Comparison of ENCODE assay signal across 39 mouse cellular contexts in genomic region chr5:106622193-106622592, GRCm38 (mm10). TPM values are rescaled to one million over a fixed set of nuclear protein-coding genes. Genes with fewer than 3 reads are reported as not detected.
"Had no signal": no experiment of that assay in that cellular context is flagged by ENCODE, and none has a peak within 500 bp of the region (broad histone marks: within the 10 kb centered on the region; RNA-seq: fewer than 3 reads in every experiment).

No protein-coding gene starts in this region.

- H3K27me3 ChIP-seq: embryonic facial prominence, embryonic 12.5 days; embryonic facial prominence, embryonic 13.5 days; embryonic facial prominence, embryonic 15.5 days; forebrain, embryonic 12.5 days; forebrain, embryonic 13.5 days; forebrain, embryonic 15.5 days had no signal

- DNase-seq: cerebellum, adult 2 months; cerebellum, adult 8-10 months; cerebellum, adult 9-10 months; cerebellum, adult 9-11 months; cerebellum, postnatal 10 days; cerebellum, postnatal 14 days; cerebellum, postnatal 25 days; cerebellum, postnatal 36 days; embryo, embryonic 11 days; forebrain, postnatal 0 days; gastrocnemius, adult 2 months; gastrocnemius, postnatal 10 days; gastrocnemius, postnatal 14 days; gastrocnemius, postnatal 25 days; gastrocnemius, postnatal 36 days; heart, adult 18-20 months; heart, adult 2 months had no signal

- ATAC-seq: forebrain, embryonic 13.5 days; forebrain, embryonic 14.5 days; forebrain, embryonic 15.5 days; forebrain, embryonic 16.5 days; forebrain, postnatal 0 days had no signal

- H3K4me1 ChIP-seq: embryonic facial prominence, embryonic 10.5 days; embryonic facial prominence, embryonic 12.5 days; embryonic facial prominence, embryonic 13.5 days; embryonic facial prominence, embryonic 15.5 days; forebrain, embryonic 10.5 days; forebrain, embryonic 12.5 days; forebrain, embryonic 13.5 days; forebrain, embryonic 15.5 days had no signal

- H3K9ac ChIP-seq: embryonic facial prominence, embryonic 12.5 days; embryonic facial prominence, embryonic 13.5 days; embryonic facial prominence, embryonic 15.5 days; forebrain, embryonic 12.5 days; forebrain, embryonic 13.5 days; forebrain, embryonic 15.5 days; forebrain, postnatal 0 days had no signal

- H3K27ac ChIP-seq: embryonic facial prominence, embryonic 10.5 days; embryonic facial prominence, embryonic 12.5 days; embryonic facial prominence, embryonic 13.5 days; embryonic facial prominence, embryonic 15.5 days; forebrain, embryonic 10.5 days; forebrain, embryonic 12.5 days; forebrain, embryonic 13.5 days; forebrain, embryonic 15.5 days; gastrocnemius, adult 2 months; heart, adult 2 months had no signal

- H3K4me3 ChIP-seq: embryonic facial prominence, embryonic 10.5 days; embryonic facial prominence, embryonic 12.5 days; embryonic facial prominence, embryonic 13.5 days; embryonic facial prominence, embryonic 15.5 days; erythroblast, embryonic 14.5 days; forebrain, embryonic 10.5 days; forebrain, embryonic 12.5 days; forebrain, embryonic 13.5 days; forebrain, embryonic 15.5 days; gastrocnemius, adult 2 months; heart, adult 2 months had no signal

- H3K9me3 ChIP-seq: embryonic facial prominence, embryonic 10.5 days; embryonic facial prominence, embryonic 12.5 days; embryonic facial prominence, embryonic 13.5 days; embryonic facial prominence, embryonic 15.5 days; forebrain, embryonic 10.5 days; forebrain, embryonic 12.5 days; forebrain, embryonic 13.5 days; forebrain, embryonic 15.5 days had no signal

- H3K4me2 ChIP-seq: embryonic facial prominence, embryonic 12.5 days; embryonic facial prominence, embryonic 13.5 days; embryonic facial prominence, embryonic 15.5 days; forebrain, embryonic 12.5 days; forebrain, embryonic 13.5 days; forebrain, embryonic 15.5 days had no signal

RNA-seq across cellular contexts. Expression of gene Gm17304, which starts 13.3 kb away (rescaled TPM):
- total RNA-seq: common myeloid progenitor, adult 5-6 weeks; forebrain, postnatal 0 days; gastrocnemius, adult 18-20 months; gastrocnemius, adult 2 months; gastrocnemius, adult 8-10 months; gastrocnemius, postnatal 10 days; gastrocnemius, postnatal 14 days; gastrocnemius, postnatal 25 days; gastrocnemius, postnatal 36 days; gastrocnemius, postnatal 4 days; granulocyte monocyte progenitor cell, adult 5-6 weeks; heart, adult 18-20 months; heart, adult 2 months had no signal
- polyA plus RNA-seq: cerebellum, adult 2 months; cortical plate, adult 2 months; embryonic facial prominence, embryonic 10.5 days; embryonic facial prominence, embryonic 11.5 days; embryonic facial prominence, embryonic 12.5 days; embryonic facial prominence, embryonic 13.5 days; embryonic facial prominence, embryonic 14.5 days; embryonic facial prominence, embryonic 15.5 days; erythroblast, embryonic 14.5 days; forebrain, embryonic 10.5 days; forebrain, embryonic 11.5 days; forebrain, embryonic 12.5 days; forebrain, embryonic 13.5 days; forebrain, embryonic 14.5 days; forebrain, embryonic 15.5 days; forebrain, embryonic 16.5 days; forebrain, postnatal 0 days; frontal cortex, adult 2 months; gonadal fat pad, adult 2 months; heart, adult 2 months had no signal
